Mouse (Mus musculus) G1E (cell line): ENCODE data around the gene Ryr1.

ENCODE experiments used
- CTCF ChIP-seq: IDR thresholded peaks from 2 replicates; pipeline ENCODE4 v1.5.1; 2012; ENCODE audit warnings: low read depth, low read length, inconsistent platforms, mixed read lengths
- GATA1 ChIP-seq: IDR thresholded peaks from 2 replicates; pipeline ENCODE4 v1.6.1; 2012; ENCODE audit warnings: borderline replicate concordance, low read length, inconsistent platforms, mixed read lengths
- TAL1 ChIP-seq: conservative IDR thresholded peaks from 2 replicates; pipeline ENCODE4 v1.6.1; 2012; ENCODE audit warnings: low read depth, low read length, inconsistent platforms, mixed read lengths

- no peak for TF ChIP-seq CTCF
- TF ChIP-seq GATA1, result no peak
- no peak for TF ChIP-seq TAL1
These were observed 153.2 kb downstream of the Ryr1 start for GRCm38 (mm10) chr7:28971770-28972269.
